Mouse (Mus musculus): ENCODE data around the gene Bid. TPM values are rescaled to one million over a fixed set of nuclear protein-coding genes. Genes with fewer than 3 reads are reported as not detected.
A peak's percentile ranks its signal among the peaks of the same experiment; 100 is the strongest.

Bid gene
- polyA plus RNA-seq (2014; fragmentation: Nextera tagmentation; extraction: Ambion mirVana), result 19.6 and 25.1 TPM in 2 replicates

DNA sequence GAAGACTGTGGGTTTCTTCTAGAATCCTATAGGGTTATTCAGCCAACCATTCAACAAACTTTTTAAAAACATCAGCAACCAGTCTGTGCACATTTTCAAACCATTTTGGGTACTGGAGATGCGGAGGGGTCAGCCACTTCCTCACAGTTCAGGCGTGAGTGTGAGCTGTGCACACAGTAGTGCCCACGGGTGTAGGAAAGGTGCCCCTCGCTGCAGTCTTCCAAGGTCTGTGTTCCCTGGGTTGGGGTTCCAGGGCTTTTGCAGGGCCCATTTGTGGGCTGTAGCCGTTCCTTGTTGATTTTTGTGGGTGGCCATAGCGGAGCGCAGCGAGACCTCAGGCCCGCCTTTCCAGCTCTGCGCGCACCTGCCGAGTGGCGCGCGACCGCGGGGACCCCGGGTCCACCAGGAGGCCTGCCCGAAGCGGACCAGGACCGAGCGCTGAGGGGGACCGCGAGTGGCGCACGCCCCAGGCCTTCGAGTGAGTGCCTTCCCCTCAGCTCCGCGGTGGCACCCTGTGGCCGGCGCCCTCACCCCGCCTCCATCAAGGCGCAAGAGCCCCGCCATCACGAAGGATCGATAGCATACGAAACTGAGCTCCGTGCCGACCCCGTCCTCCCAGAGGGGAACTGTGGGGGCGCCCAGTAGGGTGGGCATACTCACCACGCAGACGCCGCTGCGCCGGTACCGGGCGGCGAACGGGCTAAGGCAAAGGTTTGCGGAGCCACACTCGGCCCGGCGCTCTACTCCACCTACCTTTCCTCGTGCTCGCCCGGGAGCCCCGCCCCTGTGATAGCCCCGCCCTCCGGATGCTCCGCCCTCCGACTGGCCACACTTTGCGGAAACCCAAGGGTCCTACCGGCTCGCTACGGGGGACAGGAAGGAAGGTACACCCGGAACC is at the start of gene Bid:
TSS of gene Bid (minus strand) at position 780 of the 898 bp plus-strand sequence.
- H3K27ac ChIP-seq (ENCODE audit: low read depth, low read length), result no peak within 1 kb of the TSS

DNA sequence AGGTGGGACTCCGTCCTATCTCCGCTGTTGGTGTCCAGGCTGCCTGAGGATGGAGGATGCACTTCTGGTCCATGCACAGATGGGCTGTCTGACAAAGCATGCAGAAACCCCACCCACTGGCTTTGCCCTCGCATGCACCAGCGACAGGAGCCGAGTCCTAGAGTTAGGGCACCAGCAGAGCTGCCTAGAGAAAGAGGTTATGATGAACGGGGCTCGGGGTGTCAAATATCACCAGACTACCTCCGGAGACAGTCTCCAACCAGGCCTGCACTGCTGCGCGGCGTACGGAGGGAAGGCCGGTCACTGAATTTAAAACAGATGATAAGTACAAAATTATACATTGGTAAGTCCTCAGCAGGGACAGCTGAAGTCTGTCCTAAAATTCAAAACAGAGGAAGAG is 49.2 kb upstream of the Bid start:
- Histone ChIP-seq H3K36me3 (ENCODE audit: control insufficient read depth, insufficient read depth, low read length) (peaks cover 11% of the 10 kb centered on the region; the same call in 1 of the 2 replicates), H3K27ac (ENCODE audit: low read depth, low read length) (no peak overlapping the region), H3K4me3 (ENCODE audit: low read length) (no peak overlapping the region), H3K9me3 (ENCODE audit: control insufficient read depth, low read length) (no peaks in the 10 kb centered on the region), H3K27me3 (ENCODE audit: control insufficient read depth, insufficient read depth, low read length) (no peaks in the 10 kb centered on the region), H3K4me1 (ENCODE audit: control insufficient read depth, insufficient read depth, low read length) (no peaks in the 10 kb centered on the region), H3K4me2 (replicated peaks; ENCODE audit: low read depth, low read length) (no peak overlapping the region), H3K9ac (ENCODE audit: low read depth, low read length) (no peak overlapping the region)
- no peak for ATAC-seq (ENCODE audit: low FRiP score, low TSS enrichment)
- WGBS, result 55% methylated on average over 13 of the region's 13 CpGs

More for the DNA sequence above, at the start of gene Bid:
- peak; percentile 91 for ATAC-seq (ENCODE audit: low FRiP score, low TSS enrichment)
- H3K4me3 ChIP-seq (ENCODE audit: low read length), result peak within 1 kb of the TSS; percentile 67
- no peaks in the 10 kb centered on the region for H3K9me3 ChIP-seq (ENCODE audit: control insufficient read depth, low read length)
- H3K4me2 ChIP-seq (replicated peaks; ENCODE audit: low read depth, low read length), result peak within 1 kb of the TSS; percentile 97
- WGBS, result 1% methylated on average over 65 of the region's 67 CpGs
- no peaks in the 10 kb centered on the region; the same call in 1 of the 2 replicates for H3K4me1 ChIP-seq (ENCODE audit: control insufficient read depth, insufficient read depth, low read length)
- H3K36me3 ChIP-seq (ENCODE audit: control insufficient read depth, insufficient read depth, low read length), result no peaks in the 10 kb centered on the region
- no peaks in the 10 kb centered on the region for H3K27me3 ChIP-seq (ENCODE audit: control insufficient read depth, insufficient read depth, low read length)
- H3K9ac ChIP-seq (ENCODE audit: low read depth, low read length), result peak within 1 kb of the TSS; percentile 69

DNA sequence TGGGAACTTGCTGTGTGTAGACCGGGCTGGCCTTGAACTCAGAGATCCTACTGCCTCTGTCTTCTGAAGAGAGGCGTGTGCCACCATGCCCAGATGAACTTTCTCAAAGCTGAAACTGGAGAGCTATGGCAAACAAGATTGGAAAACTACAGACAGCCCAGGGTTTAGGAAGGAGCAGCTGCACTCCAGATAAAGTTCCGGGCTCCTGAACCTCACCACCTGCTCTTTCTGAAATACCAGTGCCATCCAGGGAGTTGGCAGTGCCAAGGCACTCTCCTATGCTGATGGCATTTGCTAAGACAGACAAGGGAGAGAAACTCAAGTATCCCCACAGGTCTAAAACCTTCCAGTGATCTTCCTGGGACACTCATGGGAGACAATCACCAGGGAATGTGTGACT is 47.5 kb upstream of the Bid start:
- no peaks in the 10 kb centered on the region for H3K4me1 ChIP-seq (ENCODE audit: control insufficient read depth, insufficient read depth, low read length)
- no peak overlapping the region for H3K4me3 ChIP-seq (ENCODE audit: low read length)
- no peak overlapping the region for H3K9ac ChIP-seq (ENCODE audit: low read depth, low read length)
- no peak for ATAC-seq (ENCODE audit: low FRiP score, low TSS enrichment)
- H3K36me3 ChIP-seq (ENCODE audit: control insufficient read depth, insufficient read depth, low read length), result peaks cover 8% of the 10 kb centered on the region; the same call in 1 of the 2 replicates
- WGBS, result 93% methylated on average over 3 of the region's 3 CpGs
- no peak overlapping the region for H3K4me2 ChIP-seq (replicated peaks; ENCODE audit: low read depth, low read length)
- H3K27ac ChIP-seq (ENCODE audit: low read depth, low read length), result no peak overlapping the region
- H3K9me3 ChIP-seq (ENCODE audit: control insufficient read depth, low read length), result no peaks in the 10 kb centered on the region
- no peaks in the 10 kb centered on the region for H3K27me3 ChIP-seq (ENCODE audit: control insufficient read depth, insufficient read depth, low read length)

DNA sequence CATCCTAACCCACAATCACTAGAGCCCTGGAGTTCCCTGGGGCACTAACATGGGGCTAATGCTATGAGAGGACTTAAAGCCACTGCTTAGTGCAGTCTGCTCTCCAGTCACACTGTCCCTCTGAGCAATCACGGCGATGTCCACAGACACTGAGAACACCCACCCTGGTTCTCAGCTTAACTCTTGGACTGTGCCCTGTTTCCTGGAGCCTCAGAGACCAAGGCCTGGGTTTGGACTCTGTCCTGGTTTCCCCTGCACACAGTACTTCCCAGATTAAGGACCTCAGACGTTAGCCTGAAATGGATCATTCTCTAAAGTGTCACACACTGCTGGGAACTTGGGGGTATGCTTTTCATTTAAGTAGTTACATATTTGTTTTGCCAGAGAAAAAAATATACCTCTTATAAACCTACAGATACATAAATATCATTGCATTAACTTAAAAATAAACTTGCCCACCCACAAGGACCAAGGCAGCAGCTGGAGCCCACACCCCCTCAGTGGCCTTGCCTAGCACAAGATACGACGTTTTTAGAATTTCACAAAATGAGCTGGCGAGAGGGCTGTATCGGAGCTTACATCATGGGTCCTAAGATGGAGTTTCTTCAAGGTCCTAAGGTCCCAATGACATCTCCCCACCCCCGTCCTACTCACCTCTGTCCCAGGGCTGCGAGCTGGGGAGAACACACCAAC is 43.8 kb upstream of the Bid start:
- Histone ChIP-seq H3K9me3 (ENCODE audit: control insufficient read depth, low read length) (no peaks in the 10 kb centered on the region), H3K4me3 (ENCODE audit: low read length) (no peak overlapping the region), H3K4me1 (ENCODE audit: control insufficient read depth, insufficient read depth, low read length) (no peaks in the 10 kb centered on the region), H3K36me3 (ENCODE audit: control insufficient read depth, insufficient read depth, low read length) (peaks cover 13% of the 10 kb centered on the region; the same call in 1 of the 2 replicates), H3K9ac (ENCODE audit: low read depth, low read length) (no peak overlapping the region), H3K27me3 (ENCODE audit: control insufficient read depth, insufficient read depth, low read length) (no peaks in the 10 kb centered on the region), H3K4me2 (replicated peaks; ENCODE audit: low read depth, low read length) (no peak overlapping the region), H3K27ac (ENCODE audit: low read depth, low read length) (no peak overlapping the region)
- WGBS, result 86% methylated on average over 9 of the region's 9 CpGs
- ATAC-seq (ENCODE audit: low FRiP score, low TSS enrichment), result no peak

DNA sequence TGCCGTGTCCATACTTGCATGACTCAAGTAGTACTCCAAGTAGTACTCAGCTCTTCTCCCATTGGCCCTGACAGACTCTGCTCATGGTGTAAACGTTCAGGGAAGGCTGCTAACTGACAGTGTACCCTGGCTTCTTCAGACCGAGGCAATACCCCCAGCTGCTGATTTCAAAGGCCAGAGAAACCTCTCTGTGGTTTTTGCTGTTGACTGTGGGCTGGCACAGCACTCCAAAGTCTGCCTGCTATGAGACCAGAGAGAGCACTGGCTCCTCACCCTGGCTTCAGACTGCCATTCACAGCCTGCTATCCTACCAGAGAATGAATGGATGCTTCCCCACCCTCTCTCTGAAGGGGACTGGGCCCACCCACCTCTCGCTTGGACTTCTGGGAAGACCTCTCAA is 40.7 kb upstream of the Bid start:
- Histone ChIP-seq H3K4me2 (replicated peaks; ENCODE audit: low read depth, low read length) (no peak overlapping the region), H3K4me3 (ENCODE audit: low read length) (no peak overlapping the region), H3K9ac (ENCODE audit: low read depth, low read length) (no peak overlapping the region), H3K27me3 (ENCODE audit: control insufficient read depth, insufficient read depth, low read length) (no peaks in the 10 kb centered on the region), H3K9me3 (ENCODE audit: control insufficient read depth, low read length) (no peaks in the 10 kb centered on the region), H3K36me3 (ENCODE audit: control insufficient read depth, insufficient read depth, low read length) (peaks cover 16% of the 10 kb centered on the region; the same call in 1 of the 2 replicates), H3K27ac (ENCODE audit: low read depth, low read length) (no peak overlapping the region), H3K4me1 (ENCODE audit: control insufficient read depth, insufficient read depth, low read length) (no peaks in the 10 kb centered on the region)
- ATAC-seq (ENCODE audit: low FRiP score, low TSS enrichment), result no peak
- WGBS, result 85% methylated on average over 4 of the region's 4 CpGs

DNA sequence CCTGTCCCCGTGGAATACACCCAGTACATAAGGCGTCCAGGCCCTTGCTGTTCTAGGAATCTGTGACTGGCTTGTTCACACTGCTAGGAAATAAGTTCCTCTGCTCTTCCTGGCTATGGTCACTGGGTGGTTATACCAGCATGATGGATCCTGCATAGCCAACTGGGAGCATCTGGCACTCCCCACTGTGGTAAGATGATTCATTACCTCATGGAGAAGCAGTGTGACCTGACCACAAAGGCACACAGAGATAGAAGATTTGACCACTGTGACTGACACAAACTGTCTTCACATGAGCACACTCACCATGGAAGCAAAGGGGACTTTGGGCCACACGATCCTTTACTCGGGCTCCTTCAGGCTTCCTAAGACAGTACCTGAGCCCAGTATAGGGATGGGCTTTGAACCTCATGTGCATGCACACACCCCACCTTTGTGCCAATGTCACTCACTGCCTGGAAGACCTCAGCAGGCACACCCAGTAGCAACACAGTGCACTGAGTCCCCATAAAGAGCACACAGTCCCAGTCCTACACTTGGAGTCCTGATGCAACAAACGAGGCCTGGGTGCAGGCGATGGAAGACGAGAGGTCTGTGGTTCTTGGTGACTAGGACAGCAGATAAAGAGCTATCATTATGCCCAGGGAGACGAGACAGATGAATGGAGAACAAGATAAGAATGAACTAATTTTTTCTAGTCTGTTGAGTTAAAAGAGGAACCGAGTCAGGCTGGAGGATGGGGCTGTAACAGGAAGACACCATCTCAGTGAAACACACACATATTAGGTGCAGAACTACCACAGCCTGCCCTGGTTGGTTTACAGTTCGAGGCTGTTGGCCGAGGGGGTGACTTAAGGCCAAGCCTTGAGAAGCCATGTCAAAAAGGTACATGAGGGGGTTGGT is 39.9 kb upstream of the Bid start:
- Histone ChIP-seq H3K27me3 (ENCODE audit: control insufficient read depth, insufficient read depth, low read length) (no peaks in the 10 kb centered on the region), H3K4me3 (ENCODE audit: low read length) (no peak overlapping the region), H3K4me2 (replicated peaks; ENCODE audit: low read depth, low read length) (no peak overlapping the region), H3K9me3 (ENCODE audit: control insufficient read depth, low read length) (no peaks in the 10 kb centered on the region), H3K36me3 (ENCODE audit: control insufficient read depth, insufficient read depth, low read length) (peaks cover 16% of the 10 kb centered on the region; the same call in 1 of the 2 replicates), H3K9ac (ENCODE audit: low read depth, low read length) (no peak overlapping the region), H3K27ac (ENCODE audit: low read depth, low read length) (no peak overlapping the region), H3K4me1 (ENCODE audit: control insufficient read depth, insufficient read depth, low read length) (no peaks in the 10 kb centered on the region)
- WGBS, result 89% methylated on average over 11 of the region's 11 CpGs
- no peak for ATAC-seq (ENCODE audit: low FRiP score, low TSS enrichment)

DNA sequence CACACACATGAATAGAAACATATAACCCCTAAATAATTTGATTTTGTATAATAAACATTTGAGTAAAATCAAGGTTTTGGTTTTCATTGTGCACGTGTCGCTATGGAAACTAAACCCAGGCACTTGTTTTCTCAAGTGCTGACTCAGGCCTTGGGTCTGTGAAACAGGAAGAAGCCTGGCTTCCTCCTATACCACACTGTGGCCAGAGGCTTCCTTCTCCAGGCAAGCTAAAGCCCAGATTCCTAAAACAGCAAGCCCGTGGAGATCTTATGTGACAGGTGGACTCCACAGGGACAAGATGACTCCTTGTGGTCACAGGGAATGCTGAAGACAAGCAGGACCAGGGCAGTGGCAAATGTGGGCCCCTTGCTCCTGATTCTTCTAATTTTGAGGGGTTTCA is 38.6 kb upstream of the Bid start:
- Histone ChIP-seq H3K27me3 (ENCODE audit: control insufficient read depth, insufficient read depth, low read length) (no peaks in the 10 kb centered on the region), H3K4me3 (ENCODE audit: low read length) (no peak overlapping the region), H3K4me1 (ENCODE audit: control insufficient read depth, insufficient read depth, low read length) (no peaks in the 10 kb centered on the region), H3K9ac (ENCODE audit: low read depth, low read length) (no peak overlapping the region), H3K4me2 (replicated peaks; ENCODE audit: low read depth, low read length) (no peak overlapping the region), H3K36me3 (ENCODE audit: control insufficient read depth, insufficient read depth, low read length) (peaks cover 23% of the 10 kb centered on the region; the same call in 1 of the 2 replicates), H3K27ac (ENCODE audit: low read depth, low read length) (no peak overlapping the region), H3K9me3 (ENCODE audit: control insufficient read depth, low read length) (no peaks in the 10 kb centered on the region)
- WGBS, result 76% methylated on average over 3 of the region's 3 CpGs
- no peak for ATAC-seq (ENCODE audit: low FRiP score, low TSS enrichment)

DNA sequence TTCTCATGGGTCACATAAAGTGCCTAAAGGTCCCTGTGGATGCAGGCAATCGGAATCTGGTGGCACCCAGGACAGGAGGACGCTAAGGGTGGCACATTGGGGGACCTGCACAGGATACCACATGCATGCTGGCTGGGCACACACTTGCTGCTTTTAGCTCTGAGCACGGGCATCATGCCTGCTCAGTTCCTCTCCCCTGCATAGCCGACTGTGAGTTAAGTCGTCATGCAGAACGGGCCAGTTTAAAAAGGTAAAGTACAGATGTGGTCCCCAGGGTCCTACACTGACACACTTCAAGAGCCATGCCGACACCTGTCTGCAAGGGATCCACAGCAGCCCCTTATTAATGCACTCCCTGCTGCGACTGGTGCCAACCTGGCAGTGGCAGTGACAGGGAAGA is 37.6 kb upstream of the Bid start:
- Histone ChIP-seq H3K27me3 (ENCODE audit: control insufficient read depth, insufficient read depth, low read length) (no peaks in the 10 kb centered on the region), H3K36me3 (ENCODE audit: control insufficient read depth, insufficient read depth, low read length) (peaks cover 26% of the 10 kb centered on the region; the same call in 1 of the 2 replicates), H3K4me3 (ENCODE audit: low read length) (no peak overlapping the region), H3K27ac (ENCODE audit: low read depth, low read length) (no peak overlapping the region), H3K9me3 (ENCODE audit: control insufficient read depth, low read length) (no peaks in the 10 kb centered on the region), H3K4me2 (replicated peaks; ENCODE audit: low read depth, low read length) (no peak overlapping the region), H3K9ac (ENCODE audit: low read depth, low read length) (no peak overlapping the region), H3K4me1 (ENCODE audit: control insufficient read depth, insufficient read depth, low read length) (no peaks in the 10 kb centered on the region)
- WGBS, result 90% methylated on average over 8 of the region's 8 CpGs
- peak; percentile 28; the same call in 1 of the 2 replicates for ATAC-seq (ENCODE audit: low FRiP score, low TSS enrichment)

Measured in kidney, embryonic 14.5 days (tissue).